Mouse (Mus musculus): ENCODE results near the gene C1qbp. TPM values are rescaled to one million over a fixed set of nuclear protein-coding genes. Genes with fewer than 3 reads are reported as not detected.

The C1qbp gene
- polyA plus RNA-seq, 1 experiment from 2014 or later = 280 TPM

DNA sequence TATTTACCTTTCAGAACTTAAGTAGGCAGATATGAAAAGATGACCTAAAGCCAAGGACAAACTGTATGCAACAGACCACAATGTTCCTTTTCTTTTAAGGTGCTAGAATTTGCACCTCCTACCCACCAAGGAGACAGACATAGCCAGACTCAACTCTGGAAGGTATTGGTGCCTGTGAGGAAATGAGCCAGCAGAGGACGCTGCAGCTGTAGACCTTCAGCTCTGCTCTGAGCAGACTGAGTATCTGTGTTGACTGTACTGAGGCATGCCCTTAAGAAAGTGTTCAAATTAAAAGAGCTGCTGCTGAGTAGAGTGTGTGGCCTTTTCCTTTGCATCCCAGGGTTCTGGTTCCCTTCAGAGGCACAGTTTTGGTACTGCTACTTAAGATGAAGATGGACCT is 40.2 kb downstream of the C1qbp start:
- Histone ChIP-seq H3K27ac (replicated peaks; ENCODE audit: low read depth, low read length) (no peak overlapping the region), H3K4me3 (ENCODE audit: low read depth, low read length) (no peak overlapping the region), H3K4me1 (ENCODE audit: control insufficient read depth, insufficient read depth, low read length) (no peaks in the 10 kb centered on the region), H3K9ac (ENCODE audit: low read length) (no peak overlapping the region), H3K9me3 (ENCODE audit: control insufficient read depth, low read length) (no peaks in the 10 kb centered on the region), H3K4me2 (ENCODE audit: low read depth, severe bottlenecking) (no peak overlapping the region), H3K36me3 (ENCODE audit: control insufficient read depth, insufficient read depth, low read length) (peaks cover 23% of the 10 kb centered on the region), H3K27me3 (ENCODE audit: control insufficient read depth, insufficient read depth, low read length) (no peaks in the 10 kb centered on the region)
- DNase-seq (ENCODE audit: low spot score) = no peak
- no peak for ATAC-seq (ENCODE audit: insufficient number of reproducible peaks, low FRiP score, low TSS enrichment, low read depth)
- 82% methylated on average over 1 of the region's 1 CpGs for WGBS

GRCm38 (mm10) chr11:70935316-70935715 is 47.5 kb downstream of the C1qbp start:
- Histone ChIP-seq H3K27me3 (ENCODE audit: control insufficient read depth, insufficient read depth, low read length) (no peaks in the 10 kb centered on the region), H3K36me3 (ENCODE audit: control insufficient read depth, insufficient read depth, low read length) (peaks cover 3% of the 10 kb centered on the region), H3K9me3 (ENCODE audit: control insufficient read depth, low read length) (no peaks in the 10 kb centered on the region), H3K9ac (ENCODE audit: low read length) (no peak overlapping the region), H3K4me2 (ENCODE audit: low read depth, severe bottlenecking) (no peak overlapping the region), H3K4me3 (ENCODE audit: low read depth, low read length) (no peak overlapping the region), H3K27ac (replicated peaks; ENCODE audit: low read depth, low read length) (no peak overlapping the region), H3K4me1 (ENCODE audit: control insufficient read depth, insufficient read depth, low read length) (no peaks in the 10 kb centered on the region)
- WGBS = 90% methylated on average over 7 of the region's 7 CpGs
- DNase-seq (ENCODE audit: low spot score) (no peak), ATAC-seq (ENCODE audit: insufficient number of reproducible peaks, low FRiP score, low TSS enrichment, low read depth) (no peak)

DNA sequence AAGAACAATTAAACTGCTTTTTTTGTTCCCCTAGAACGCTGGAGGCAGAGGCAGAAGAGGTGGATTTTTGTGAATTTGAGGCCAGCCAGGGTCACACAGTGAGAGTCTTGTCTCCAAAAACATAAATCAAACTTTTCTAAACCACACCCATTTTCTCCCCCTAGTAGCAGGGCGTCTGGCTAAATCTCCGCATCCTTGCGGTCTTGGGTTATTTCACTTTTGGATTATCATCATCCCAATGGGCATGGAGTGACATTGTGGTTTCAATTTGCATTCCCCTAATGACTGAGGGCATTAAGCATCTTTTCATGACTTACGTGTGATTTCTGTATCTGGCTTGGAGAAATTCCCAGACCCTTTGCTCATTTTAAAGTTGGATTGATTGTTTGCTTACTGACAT is 51.4 kb downstream of the C1qbp start:
- DNase-seq (ENCODE audit: low spot score) = no peak
- Histone ChIP-seq H3K9ac (ENCODE audit: low read length) (no peak overlapping the region), H3K4me1 (ENCODE audit: control insufficient read depth, insufficient read depth, low read length) (no peaks in the 10 kb centered on the region), H3K4me2 (ENCODE audit: low read depth, severe bottlenecking) (no peak overlapping the region), H3K27ac (replicated peaks; ENCODE audit: low read depth, low read length) (no peak overlapping the region), H3K27me3 (ENCODE audit: control insufficient read depth, insufficient read depth, low read length) (no peaks in the 10 kb centered on the region), H3K9me3 (ENCODE audit: control insufficient read depth, low read length) (no peaks in the 10 kb centered on the region), H3K36me3 (ENCODE audit: control insufficient read depth, insufficient read depth, low read length) (peaks cover 5% of the 10 kb centered on the region; the same call in 1 of the 2 replicates), H3K4me3 (ENCODE audit: low read depth, low read length) (no peak overlapping the region)
- 89% methylated on average over 5 of the region's 5 CpGs for WGBS
- no peak for ATAC-seq (ENCODE audit: insufficient number of reproducible peaks, low FRiP score, low TSS enrichment, low read depth)

Other genes with a start within 250 kb of the C1qbp start
- 5.8 and 6.3 TPM in 2 replicates for gene Zfp3, start 218.8 kb downstream of the C1qbp start, polyA plus RNA-seq (2014; fragmentation: Nextera tagmentation; extraction: Ambion mirVana)
- not detected in 2 replicates for gene Scimp, start 170.4 kb downstream of the C1qbp start, polyA plus RNA-seq (2014; fragmentation: Nextera tagmentation; extraction: Ambion mirVana)
- gene Rabep1, start 138.2 kb downstream of the C1qbp start, polyA plus RNA-seq (2014; fragmentation: Nextera tagmentation; extraction: Ambion mirVana) = 33.0 and 33.8 TPM in 2 replicates
- 176 and 178 TPM in 2 replicates for gene Nup88, start 13.1 kb downstream of the C1qbp start, polyA plus RNA-seq (2014; fragmentation: Nextera tagmentation; extraction: Ambion mirVana)
- gene Rpain, start 12.8 kb downstream of the C1qbp start, polyA plus RNA-seq (2014; fragmentation: Nextera tagmentation; extraction: Ambion mirVana) = 63.7 and 81.7 TPM in 2 replicates
- gene Dhx33, start 21.4 kb upstream of the C1qbp start, polyA plus RNA-seq (2014; fragmentation: Nextera tagmentation; extraction: Ambion mirVana) = 29.1 and 31.6 TPM in 2 replicates
- gene Mis12, start 36.6 kb upstream of the C1qbp start, polyA plus RNA-seq (2014; fragmentation: Nextera tagmentation; extraction: Ambion mirVana) = 48.2 and 59.6 TPM in 2 replicates
- 35.9 and 38.4 TPM in 2 replicates for gene Derl2, start 36.8 kb upstream of the C1qbp start, polyA plus RNA-seq (2014; fragmentation: Nextera tagmentation; extraction: Ambion mirVana)
- gene 6330403K07Rik, start 50.5 kb upstream of the C1qbp start, polyA plus RNA-seq (2014; fragmentation: Nextera tagmentation; extraction: Ambion mirVana) = 83.9 and 103 TPM in 2 replicates
- 0.07 TPM in 1 of 2 replicates, not detected in the other for gene Nlrp1a, start 161.7 kb upstream of the C1qbp start, polyA plus RNA-seq (2014; fragmentation: Nextera tagmentation; extraction: Ambion mirVana)
- not detected in 2 replicates for gene Nlrp1b, start 247.7 kb upstream of the C1qbp start, polyA plus RNA-seq (2014; fragmentation: Nextera tagmentation; extraction: Ambion mirVana)

Measured in limb, embryonic 11.5 days (tissue).